Mouse (Mus musculus): Measurements from ENCODE around the gene Cops7a.

DNA sequence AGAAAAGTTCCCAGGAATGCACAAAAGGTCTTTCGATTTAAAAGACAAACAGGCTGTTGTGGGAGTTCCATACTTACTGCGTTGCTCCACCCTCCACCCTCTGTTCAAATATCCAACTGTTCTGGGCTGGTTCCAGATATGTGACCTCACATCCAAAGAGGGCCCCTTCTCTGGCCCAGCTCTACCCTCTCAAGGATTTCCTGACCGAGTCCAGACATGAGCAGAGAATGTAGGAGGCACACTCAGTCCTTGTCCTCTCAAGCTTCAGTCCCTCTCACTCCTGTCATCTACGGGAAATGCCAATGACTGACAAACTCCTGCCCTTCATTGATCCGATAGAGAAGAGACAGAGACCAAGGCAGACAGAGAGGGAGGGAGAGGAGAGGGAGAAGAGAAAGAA, 39.4 kb downstream of the Cops7a start:
- no peak for TF ChIP-seq MYOG (IDR thresholded peaks at IDR 0.05; ENCODE audit: control insufficient read depth in 1 of 3, insufficient read depth in 1 of 3, insufficient read length in 2 of 3, low read depth in 2 of 3)
- no peak for TF ChIP-seq TCF12 (IDR thresholded peaks at IDR 0.05; ENCODE audit: insufficient read depth, poor library complexity, severe bottlenecking)
- no peak for TF ChIP-seq POLR2A (IDR thresholded peaks at IDR 0.05; ENCODE audit: insufficient read length, low read depth)
- TF ChIP-seq E2F4 (IDR thresholded peaks at IDR 0.05; ENCODE audit: insufficient read depth), result no peak
- TF ChIP-seq USF1 (IDR thresholded peaks at IDR 0.05; ENCODE audit: low read depth), result no peak
